Mouse (Mus musculus): ENCODE data around the gene Pon3. TPM values are rescaled to one million over a fixed set of nuclear protein-coding genes. Genes with fewer than 3 reads are reported as not detected.
A peak's percentile ranks its signal among the peaks of the same experiment; 100 is the strongest.

The Pon3 gene
- polyA plus RNA-seq (2011; ENCODE audit: insufficient read depth, insufficient read length, low replicate concordance, missing spikeins): 2.8 and 4.2 TPM in 2 replicates

DNA sequence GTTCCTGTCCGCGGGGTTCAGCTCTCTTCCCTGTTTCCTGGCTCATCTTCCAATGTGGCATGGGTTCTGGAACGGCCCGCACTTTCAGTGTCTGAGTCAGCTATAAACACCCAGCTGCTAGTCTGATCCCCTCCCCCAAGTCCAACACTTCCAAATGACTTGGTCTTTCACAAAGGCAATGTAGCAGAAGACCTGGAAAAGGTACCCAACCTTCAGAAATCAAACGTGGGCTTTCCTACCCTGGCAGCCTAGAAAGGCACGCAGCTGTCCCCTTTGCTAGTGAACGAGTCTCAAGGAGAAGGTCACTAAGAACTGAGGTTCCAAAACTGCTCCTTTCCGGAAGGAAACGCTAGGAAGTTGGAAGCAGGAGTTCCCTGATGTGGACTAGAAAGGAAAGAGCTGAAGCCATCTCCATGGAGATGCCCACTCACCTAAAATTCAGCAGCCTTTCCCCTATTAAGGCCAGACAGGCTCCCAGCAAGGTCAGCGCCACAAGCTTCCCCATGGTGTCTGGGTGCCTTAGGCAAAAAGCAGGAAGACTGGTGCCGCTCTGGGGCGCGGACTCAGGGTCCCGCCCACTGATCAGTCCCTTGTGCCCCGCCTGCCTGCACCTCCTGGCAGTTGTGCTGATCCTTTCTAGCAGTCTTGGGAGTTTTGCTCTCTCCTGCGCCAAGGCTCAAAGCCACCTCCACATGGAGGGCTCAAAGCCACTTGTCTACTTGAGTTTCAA is at the start of gene Pon3:
Pon3 (minus strand) TSS at position 565 of the 730 bp plus-strand sequence.
- TF ChIP-seq POLR2A (IDR thresholded peaks at IDR 0.05; ENCODE audit: borderline replicate concordance, control insufficient read depth, low read depth, low read length): no peak
- no peak for TF ChIP-seq CTCF (IDR thresholded peaks at IDR 0.05; ENCODE audit: control insufficient read depth, insufficient read depth, low read length)
- Histone ChIP-seq H3K4me3 (replicated peaks; ENCODE audit: control insufficient read depth, low read depth, low read length) (peak within 1 kb of the TSS; percentile 53), H3K27ac (ENCODE audit: control insufficient read depth, insufficient read depth, low read depth, low read length, poor library complexity) (no peak within 1 kb of the TSS), H3K4me1 (ENCODE audit: control insufficient read depth, insufficient read depth, low read length) (no peaks in the 10 kb centered on the region; the same call in 1 of the 2 replicates)
- under 1% methylated on average over 16 of the region's 16 CpGs for WGBS

DNA sequence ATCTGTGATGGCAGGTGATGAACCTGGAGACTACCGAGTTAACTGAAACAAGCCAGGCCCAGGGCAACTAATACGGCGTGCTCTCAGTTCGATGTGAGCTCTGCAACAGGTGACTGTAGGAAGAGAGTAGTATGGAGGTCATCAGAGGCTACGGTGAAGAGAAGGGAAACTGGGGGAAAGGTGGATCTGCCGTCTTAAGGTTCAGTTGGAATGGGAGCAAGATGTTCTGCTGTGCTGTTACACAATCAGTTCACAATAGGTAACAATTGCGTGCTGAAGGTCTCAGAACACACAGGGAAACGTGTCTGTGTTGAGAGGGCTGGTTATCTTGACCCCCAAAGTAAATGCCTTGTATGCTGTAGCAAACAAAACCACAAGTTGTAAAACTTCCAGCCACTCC is 48.9 kb upstream of the Pon3 start:
- Histone ChIP-seq H3K4me3 (replicated peaks; ENCODE audit: control insufficient read depth, low read depth, low read length) (no peak overlapping the region), H3K27ac (ENCODE audit: control insufficient read depth, insufficient read depth, low read depth, low read length, poor library complexity) (no peak overlapping the region), H3K4me1 (ENCODE audit: control insufficient read depth, insufficient read depth, low read length) (no peaks in the 10 kb centered on the region)
- TF ChIP-seq POLR2A (IDR thresholded peaks at IDR 0.05; ENCODE audit: borderline replicate concordance, control insufficient read depth, low read depth, low read length) (no peak), CTCF (IDR thresholded peaks at IDR 0.05; ENCODE audit: control insufficient read depth, insufficient read depth, low read length) (no peak)
- WGBS: 79% methylated on average over 8 of the region's 8 CpGs

GRCm38 (mm10) chr6:5300629-5301028 is 44.5 kb upstream of the Pon3 start:
- H3K27ac ChIP-seq (ENCODE audit: control insufficient read depth, insufficient read depth, low read depth, low read length, poor library complexity): no peak overlapping the region
- no peak overlapping the region for H3K4me3 ChIP-seq (replicated peaks; ENCODE audit: control insufficient read depth, low read depth, low read length)
- WGBS: 89% methylated on average over 8 of the region's 8 CpGs
- H3K4me1 ChIP-seq (ENCODE audit: control insufficient read depth, insufficient read depth, low read length): no peaks in the 10 kb centered on the region; the same call in 1 of the 2 replicates
- no peak for TF ChIP-seq POLR2A (IDR thresholded peaks at IDR 0.05; ENCODE audit: borderline replicate concordance, control insufficient read depth, low read depth, low read length)
- no peak for TF ChIP-seq CTCF (IDR thresholded peaks at IDR 0.05; ENCODE audit: control insufficient read depth, insufficient read depth, low read length)

- no peak overlapping the region for H3K27ac ChIP-seq (ENCODE audit: control insufficient read depth, insufficient read depth, low read depth, low read length, poor library complexity)
- 64% methylated on average over 5 of the region's 5 CpGs for WGBS
- TF ChIP-seq POLR2A (IDR thresholded peaks at IDR 0.05; ENCODE audit: borderline replicate concordance, control insufficient read depth, low read depth, low read length) (no peak), CTCF (IDR thresholded peaks at IDR 0.05; ENCODE audit: control insufficient read depth, insufficient read depth, low read length) (no peak)
- H3K4me1 ChIP-seq (ENCODE audit: control insufficient read depth, insufficient read depth, low read length): no peaks in the 10 kb centered on the region; the same call in 1 of the 2 replicates
- H3K4me3 ChIP-seq (replicated peaks; ENCODE audit: control insufficient read depth, low read depth, low read length): no peak overlapping the region
These were observed 43.5 kb upstream of the Pon3 start for GRCm38 (mm10) chr6:5299561-5299960.

- Histone ChIP-seq H3K27ac (ENCODE audit: control insufficient read depth, insufficient read depth, low read depth, low read length, poor library complexity) (peak within 1 kb of the TSS; percentile 99), H3K4me3 (replicated peaks; ENCODE audit: control insufficient read depth, low read depth, low read length) (peak within 1 kb of the TSS; percentile 80), H3K4me1 (ENCODE audit: control insufficient read depth, insufficient read depth, low read length) (peaks cover 3% of the 10 kb centered on the region; the same call in 1 of the 2 replicates)
- under 1% methylated on average over 47 of the region's 47 CpGs for WGBS
- TF ChIP-seq POLR2A (IDR thresholded peaks at IDR 0.05; ENCODE audit: borderline replicate concordance, control insufficient read depth, low read depth, low read length): peak; percentile 95
- no peak for TF ChIP-seq CTCF (IDR thresholded peaks at IDR 0.05; ENCODE audit: control insufficient read depth, insufficient read depth, low read length)
These were observed 42.0 kb upstream of the Pon3 start, which contains the start of gene Pon2 for GRCm38 (mm10) chr6:5298092-5298554. Gene Pon2, minus strand, starts transcription at chr6:5298455.

- Histone ChIP-seq H3K27ac (ENCODE audit: control insufficient read depth, insufficient read depth, low read depth, low read length, poor library complexity) (peak overlapping the region; percentile 99), H3K4me1 (ENCODE audit: control insufficient read depth, insufficient read depth, low read length) (peaks cover 3% of the 10 kb centered on the region; the same call in 1 of the 2 replicates), H3K4me3 (replicated peaks; ENCODE audit: control insufficient read depth, low read depth, low read length) (peak overlapping the region; percentile 80)
- TF ChIP-seq CTCF (IDR thresholded peaks at IDR 0.05; ENCODE audit: control insufficient read depth, insufficient read depth, low read length) (no peak), POLR2A (IDR thresholded peaks at IDR 0.05; ENCODE audit: borderline replicate concordance, control insufficient read depth, low read depth, low read length) (no peak)
- WGBS: 0% methylated on average over 23 of the region's 25 CpGs
These were observed 41.4 kb upstream of the Pon3 start for GRCm38 (mm10) chr6:5297321-5298091.

DNA sequence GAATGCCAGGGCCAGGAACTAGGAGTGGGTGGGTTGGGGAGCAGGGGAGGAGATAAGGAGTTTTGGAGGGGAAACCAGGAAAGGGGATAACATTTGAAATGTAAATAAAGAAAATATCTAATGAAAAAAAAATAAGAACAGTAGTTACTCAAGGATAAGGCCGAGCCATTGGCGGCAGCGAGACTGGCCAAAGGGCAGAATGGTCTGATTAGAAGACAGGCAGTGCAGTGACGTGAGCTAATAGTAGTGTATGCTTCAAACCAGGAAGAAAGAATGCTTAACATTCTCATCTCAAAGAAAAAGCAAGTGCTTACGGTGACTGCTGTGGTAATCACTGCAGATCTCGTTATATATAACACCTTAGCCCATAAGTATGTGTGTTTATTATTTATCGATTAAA is 40.0 kb upstream of the Pon3 start:
- Histone ChIP-seq H3K4me3 (replicated peaks; ENCODE audit: control insufficient read depth, low read depth, low read length) (peak overlapping the region; percentile 52), H3K4me1 (ENCODE audit: control insufficient read depth, insufficient read depth, low read length) (peaks cover 6% of the 10 kb centered on the region), H3K27ac (ENCODE audit: control insufficient read depth, insufficient read depth, low read depth, low read length, poor library complexity) (no peak overlapping the region)
- TF ChIP-seq CTCF (IDR thresholded peaks at IDR 0.05; ENCODE audit: control insufficient read depth, insufficient read depth, low read length) (no peak), POLR2A (IDR thresholded peaks at IDR 0.05; ENCODE audit: borderline replicate concordance, control insufficient read depth, low read depth, low read length) (no peak)
- 89% methylated on average over 7 of the region's 7 CpGs for WGBS

All from bone marrow, adult 2 months (tissue).